Mouse (Mus musculus): Measurements from ENCODE around the gene Vpreb1. TPM values are rescaled to one million over a fixed set of nuclear protein-coding genes. Genes with fewer than 3 reads are reported as not detected.

Vpreb1 gene
- under 1 TPM in 1 of 2 experiments, not detected in 1; 0.41 TPM for total RNA-seq (2021)
- long read RNA-seq, experiment 1: 0 reads
- long read RNA-seq, experiment 2: 0 reads

DNA sequence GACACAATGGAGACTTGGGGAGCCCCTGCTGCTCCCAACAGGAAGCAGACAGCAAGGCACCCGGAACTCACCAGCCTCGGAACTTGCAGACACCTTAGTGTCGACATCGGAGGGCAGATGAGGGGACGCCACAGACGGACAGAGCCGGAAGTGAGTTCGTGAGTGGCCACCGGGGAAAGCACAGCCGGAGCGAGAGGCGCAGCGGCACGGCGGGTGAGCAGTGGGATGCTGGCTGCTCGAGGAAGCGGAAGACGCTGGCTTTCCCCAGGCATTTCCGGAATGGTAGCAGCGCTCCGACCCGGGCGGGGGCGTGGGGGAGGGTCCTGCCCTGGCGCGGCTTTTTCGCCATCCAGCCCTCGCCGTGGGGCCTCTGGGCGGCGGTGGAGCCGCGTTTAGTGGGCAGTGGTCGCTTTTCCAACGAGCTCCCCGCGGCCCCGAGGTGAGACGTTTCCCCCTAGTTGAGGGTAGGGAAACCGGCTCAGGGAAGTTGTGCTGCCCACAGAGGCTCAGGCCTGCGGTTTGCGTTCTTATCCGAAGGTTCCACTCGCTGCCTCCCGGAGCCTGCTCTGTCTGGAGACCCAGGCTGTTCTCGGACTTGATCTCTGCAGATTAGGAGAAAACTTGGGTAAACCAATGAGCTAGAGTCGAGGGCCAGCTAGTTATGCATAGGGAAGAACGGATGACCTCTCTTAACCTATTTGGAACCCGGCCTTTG is at the start of gene Vpreb1, which contains the start of gene Top3b:
Gene Vpreb1, minus strand, starts transcription at position 227 of the 715 bp plus-strand sequence.
Gene Top3b, plus strand, starts transcription at position 120 of the 715 bp plus-strand sequence.
- intact Hi-C loops (cut with DNase I): no loop called here
- DNase-seq: peak; percentile 85 to 89

DNA sequence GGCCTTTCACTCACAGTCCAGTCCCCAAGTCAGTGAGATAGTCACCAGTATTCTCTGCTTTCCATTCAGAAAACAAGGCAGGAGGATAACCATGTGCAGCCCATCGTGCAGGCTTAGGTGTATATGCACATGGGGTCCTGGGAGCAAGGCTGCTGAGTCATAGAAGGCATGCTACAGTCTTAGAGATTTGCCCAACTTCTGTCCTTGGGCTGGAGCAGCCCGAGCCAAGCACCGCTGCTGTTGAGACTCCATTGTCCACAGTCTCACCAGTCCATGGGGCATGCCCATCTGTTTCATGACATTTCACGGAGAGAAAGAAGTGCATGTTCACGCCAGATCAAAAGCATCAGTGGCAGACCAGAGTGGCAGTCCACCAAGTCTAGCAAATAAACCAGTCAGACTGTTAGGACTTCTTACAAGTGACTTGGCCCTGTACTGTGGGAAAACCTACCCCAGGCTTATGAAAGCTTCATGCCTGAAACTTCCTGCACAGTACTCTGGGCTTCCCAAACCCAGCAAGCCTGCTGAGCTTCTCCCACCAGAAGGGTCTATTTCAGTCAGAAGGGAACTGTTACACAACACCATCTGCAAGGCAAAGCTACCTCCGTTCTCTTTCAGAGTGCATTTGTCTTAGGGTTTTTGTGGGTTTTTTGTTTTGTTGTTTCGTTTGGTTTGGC is 47.9 kb upstream of the Vpreb1 start:
- intact Hi-C loops (cut with DNase I): no loop called here
- DNase-seq: no peak

DNA sequence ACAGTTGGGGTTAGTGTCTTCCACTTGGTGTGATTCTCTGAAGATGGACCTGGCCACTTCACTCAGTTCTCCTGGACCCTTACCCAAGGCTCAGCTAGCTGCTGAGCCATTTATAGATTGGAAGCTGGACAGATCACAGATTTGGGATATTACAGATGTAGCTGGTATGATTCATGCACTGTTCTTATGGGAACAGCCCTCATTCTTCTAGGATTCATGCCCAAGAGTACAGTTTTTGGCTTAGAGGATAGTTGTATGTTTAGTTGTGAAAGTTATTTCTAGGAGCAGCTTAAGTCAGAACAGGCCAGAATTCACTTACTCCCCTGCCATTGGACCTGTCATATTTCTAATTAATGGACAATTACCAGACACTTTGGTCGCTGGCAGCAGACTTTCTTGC is 42.8 kb upstream of the Vpreb1 start:
- DNase-seq: no peak
- intact Hi-C loops (cut with DNase I): loop anchor here (2.0 kb wide), 1 partner anchor 59 kb away; no protein-coding TSS in a partner anchor

DNA sequence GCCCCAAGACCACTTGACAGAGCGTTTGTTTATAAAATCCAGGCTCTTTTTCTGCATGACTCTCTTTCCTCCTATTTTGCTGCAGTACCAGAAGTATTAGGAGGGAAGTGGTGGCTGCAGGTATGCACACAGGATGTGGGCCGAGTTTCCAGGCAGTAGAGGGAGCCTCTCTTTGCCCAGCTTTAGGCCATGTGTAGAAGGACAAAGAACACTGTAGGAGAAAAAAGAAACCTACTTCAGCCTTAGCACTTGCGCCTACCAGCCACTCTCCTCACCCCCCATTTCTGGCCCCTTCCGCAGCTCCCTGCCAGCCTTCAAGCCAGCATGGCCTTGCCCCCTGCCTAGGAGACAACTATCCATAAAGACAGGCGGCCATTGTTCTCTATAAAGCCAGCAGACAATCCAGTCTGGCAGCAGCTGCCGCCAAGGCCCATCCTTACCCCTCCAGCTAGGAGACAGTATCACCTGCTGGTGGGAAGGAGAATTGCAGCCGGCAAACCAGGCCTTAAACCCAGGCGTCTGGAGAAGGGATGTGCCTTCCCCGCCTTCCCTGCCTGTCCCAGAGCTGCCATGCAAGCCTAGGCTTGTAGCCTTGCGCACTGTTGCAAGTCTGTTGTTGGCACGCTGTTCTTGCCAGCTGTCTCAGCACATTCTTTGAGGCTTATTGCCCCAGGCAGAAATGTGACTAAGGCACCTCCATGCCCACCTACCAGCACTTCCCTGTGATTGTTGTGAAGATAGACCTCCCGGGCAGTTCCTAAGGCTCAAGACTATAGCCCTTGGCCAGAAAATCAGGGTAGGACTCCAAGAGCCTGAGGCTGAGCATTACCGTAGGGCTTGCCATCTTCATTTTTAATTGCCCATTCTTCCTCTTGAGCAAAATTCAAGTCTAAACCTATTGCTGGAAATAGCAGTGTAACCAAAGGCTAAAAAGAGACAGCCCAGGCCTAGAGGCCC is 41.3 kb upstream of the Vpreb1 start:
- intact Hi-C loops (cut with DNase I): loop anchor here (1.0 to 2.0 kb wide), 2 partner anchors 16 to 57 kb away; partner anchors contain the start of gene Ppm1f
- DNase-seq: peak; percentile 78 to 85

DNA sequence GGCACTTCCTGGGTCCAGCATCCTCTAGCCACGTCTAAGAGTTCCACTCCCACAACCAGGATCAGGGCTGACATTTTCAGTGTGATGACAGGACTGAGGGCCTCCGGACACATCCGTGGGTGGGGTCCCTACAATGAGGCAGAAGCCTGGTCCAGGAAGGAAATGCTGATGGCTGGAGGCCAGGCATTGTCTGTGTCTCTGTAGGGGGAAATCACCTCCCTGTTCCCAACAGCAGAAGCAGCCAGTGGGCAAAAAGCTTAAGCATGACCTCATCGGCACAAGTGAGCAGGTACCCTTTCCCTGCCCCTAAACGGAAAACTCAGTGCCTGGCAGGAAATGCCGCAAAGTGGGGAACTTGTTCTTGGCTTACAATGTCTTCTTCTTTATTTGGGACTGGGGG is 37.2 kb upstream of the Vpreb1 start:
- peak; percentile 81 for DNase-seq

DNA sequence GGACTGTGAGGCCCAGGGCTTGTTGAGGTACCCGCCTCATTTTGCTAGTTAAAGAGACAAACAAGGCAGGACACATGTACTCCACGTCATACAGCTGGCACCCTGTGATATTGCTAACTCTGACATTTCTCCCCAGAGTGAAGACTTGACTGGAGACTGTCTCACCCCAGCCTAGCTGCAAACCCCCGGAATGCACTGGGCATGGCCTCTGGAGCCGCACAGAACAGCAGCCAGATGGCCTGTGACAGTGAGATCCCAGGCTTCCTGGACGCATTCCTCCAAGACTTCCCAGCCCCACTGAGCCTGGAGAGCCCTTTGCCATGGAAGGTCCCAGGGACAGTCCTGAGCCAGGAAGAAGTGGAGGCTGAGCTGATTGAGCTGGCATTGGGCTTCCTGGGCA is 32.5 kb upstream of the Vpreb1 start:
- intact Hi-C loops (cut with DNase I): no loop called here

More for the DNA sequence above, 37.2 kb upstream of the Vpreb1 start:
- intact Hi-C loops (cut with DNase I): no loop called here

DNA sequence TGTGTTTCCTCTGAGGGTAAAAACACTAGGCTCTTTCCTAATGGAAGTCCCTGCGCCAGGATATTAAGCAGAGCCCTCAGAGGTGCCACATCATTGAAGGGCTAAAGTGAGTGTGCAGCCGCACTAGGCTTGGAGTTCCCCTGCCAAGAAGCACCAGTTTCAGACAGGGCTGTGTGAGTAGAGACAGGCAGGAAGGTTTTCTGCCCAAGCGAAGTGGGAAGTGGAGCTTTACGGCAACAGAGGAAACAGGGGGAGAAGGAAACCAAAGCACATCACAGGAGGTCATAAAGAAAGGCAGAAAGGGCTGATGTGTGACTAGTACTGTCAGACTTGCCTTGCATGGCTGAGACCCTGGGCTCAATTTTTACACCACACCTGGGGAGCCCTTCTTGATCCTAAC is 31.7 kb upstream of the Vpreb1 start:
- intact Hi-C loops (cut with DNase I): no loop called here
- DNase-seq: no peak

More for the DNA sequence above, 32.5 kb upstream of the Vpreb1 start:
- DNase-seq: no peak

DNA sequence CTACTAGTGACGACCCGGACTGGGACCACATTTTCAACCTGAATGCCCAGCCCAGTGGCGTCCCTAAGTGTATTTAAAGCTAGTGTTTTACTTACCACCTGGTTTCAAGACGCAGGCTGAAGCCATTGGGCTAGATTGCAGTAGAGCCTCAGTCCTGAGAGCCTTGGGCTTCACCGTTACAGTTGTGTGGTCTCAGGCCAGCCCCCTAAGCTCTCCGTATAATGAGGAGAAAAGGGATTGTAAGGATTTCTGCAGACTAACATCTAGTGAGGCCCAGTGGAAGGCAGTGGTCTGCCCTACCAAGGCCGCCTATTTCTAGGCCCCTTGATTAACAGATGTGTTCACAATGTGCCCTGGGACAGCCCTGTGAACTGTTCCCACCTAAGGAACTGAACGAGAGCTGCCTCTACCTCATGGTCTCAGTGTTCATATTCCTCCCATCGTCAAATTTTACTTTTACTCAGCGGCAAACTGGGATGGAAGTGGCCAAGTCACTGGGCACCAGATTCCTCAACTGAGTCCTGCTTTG is 26.5 kb upstream of the Vpreb1 start:
- no peak for DNase-seq
- intact Hi-C loops (cut with DNase I): no loop called here

DNA sequence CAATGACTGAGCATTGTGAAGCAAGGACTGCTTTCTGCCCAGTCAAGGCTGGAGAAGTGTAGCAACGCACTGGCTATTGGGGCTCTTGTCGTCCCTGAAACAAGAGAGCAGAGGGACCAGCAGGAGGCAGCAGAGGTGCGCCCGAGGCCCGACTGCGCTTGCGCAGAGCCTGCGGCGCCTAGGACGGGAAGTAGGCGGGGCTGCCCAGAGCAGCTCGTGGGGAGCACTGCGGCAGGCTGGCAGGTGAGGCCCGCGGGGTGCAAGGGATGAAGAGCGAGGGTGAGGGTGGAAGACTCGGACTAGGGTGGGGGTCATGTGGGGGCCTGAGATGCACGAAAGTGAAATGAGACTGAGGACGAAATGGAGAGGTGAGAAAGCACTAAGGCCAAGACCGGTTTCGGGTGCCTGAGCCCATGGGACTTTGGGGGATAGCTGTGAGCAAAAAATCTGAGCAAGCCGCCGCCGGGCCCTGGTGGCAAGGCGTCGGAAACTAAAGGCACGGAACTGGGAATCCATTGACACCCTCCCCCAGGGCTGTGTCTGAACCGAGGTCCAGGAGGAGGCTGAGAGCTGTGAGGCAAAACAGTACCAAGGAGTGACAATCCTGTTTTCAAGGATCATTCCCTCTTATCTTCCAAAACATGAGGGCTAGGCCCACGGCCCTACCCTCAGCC is 25.9 kb upstream of the Vpreb1 start, which contains the start of gene Ppm1f:
Gene Ppm1f, plus strand, starts transcription at position 88 of the 674 bp plus-strand sequence.
- peak; percentile 97 to 98 for DNase-seq
- intact Hi-C loops (cut with DNase I): loop anchor here (1.0 kb wide), 1 partner anchor 16 kb away; no protein-coding TSS in a partner anchor

DNA sequence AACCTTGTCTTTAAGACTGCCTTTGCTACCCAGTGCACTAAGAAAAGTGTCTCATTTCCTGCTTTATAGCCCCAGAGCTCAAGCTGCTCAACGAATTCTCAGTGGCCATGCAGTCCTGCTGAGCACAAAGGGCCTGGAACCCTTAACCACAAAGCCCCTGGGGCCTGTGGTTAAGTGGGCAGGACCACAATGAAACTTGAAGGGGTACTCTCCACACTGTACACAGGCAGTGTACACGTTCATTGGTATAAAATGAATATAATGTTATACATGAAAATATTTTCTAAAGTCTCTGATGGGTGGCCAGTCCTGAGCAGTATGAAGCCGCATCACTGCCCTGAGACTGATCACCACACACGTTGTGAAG is 25.4 kb upstream of the Vpreb1 start:
- DNase-seq: no peak
- intact Hi-C loops (cut with DNase I): loop anchor here (1.0 kb wide), 1 partner anchor 16 kb away; no protein-coding TSS in a partner anchor

DNA sequence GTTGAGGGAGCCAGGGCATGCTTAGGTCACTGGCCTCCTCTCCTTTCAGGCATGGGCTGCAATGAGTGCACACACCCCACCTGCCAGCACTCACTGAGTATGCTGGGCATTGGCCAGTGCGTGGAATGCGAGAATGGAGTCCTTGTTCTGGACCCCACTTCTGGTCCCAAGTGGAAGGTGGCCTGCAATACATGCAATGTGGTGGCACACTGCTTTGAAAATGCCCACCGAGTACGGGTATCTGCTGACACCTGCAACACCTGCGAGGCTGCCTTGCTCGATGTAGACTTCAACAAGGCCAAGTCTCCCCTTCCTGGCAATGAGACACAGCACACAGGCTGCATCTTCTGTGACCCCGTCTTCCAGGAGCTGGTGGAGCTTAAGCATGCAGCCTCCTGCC is 21.7 kb upstream of the Vpreb1 start:
- intact Hi-C loops (cut with DNase I): no loop called here

DNA sequence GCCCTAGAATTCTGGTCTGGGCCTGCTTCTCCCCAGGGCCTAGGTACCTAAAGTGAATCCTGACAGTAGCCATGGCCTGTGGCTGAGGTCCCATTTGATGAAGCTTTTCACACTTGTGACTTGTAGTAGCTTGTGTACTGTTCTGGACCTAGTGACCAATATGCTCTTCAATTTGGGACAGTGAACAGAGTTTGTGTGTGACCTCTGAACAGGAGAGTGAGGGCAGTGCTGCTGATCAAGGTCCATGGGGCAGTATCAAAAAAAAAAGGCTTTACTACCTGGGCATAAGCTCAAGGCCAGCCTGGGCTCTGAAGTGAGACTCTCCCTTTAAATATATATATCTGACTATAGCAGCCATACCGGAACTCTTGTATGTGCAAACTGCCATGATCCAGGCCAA is 17.7 kb upstream of the Vpreb1 start:
- intact Hi-C loops (cut with DNase I): no loop called here
- no peak for DNase-seq

More for the DNA sequence above, 21.7 kb upstream of the Vpreb1 start:
- no peak for DNase-seq

DNA sequence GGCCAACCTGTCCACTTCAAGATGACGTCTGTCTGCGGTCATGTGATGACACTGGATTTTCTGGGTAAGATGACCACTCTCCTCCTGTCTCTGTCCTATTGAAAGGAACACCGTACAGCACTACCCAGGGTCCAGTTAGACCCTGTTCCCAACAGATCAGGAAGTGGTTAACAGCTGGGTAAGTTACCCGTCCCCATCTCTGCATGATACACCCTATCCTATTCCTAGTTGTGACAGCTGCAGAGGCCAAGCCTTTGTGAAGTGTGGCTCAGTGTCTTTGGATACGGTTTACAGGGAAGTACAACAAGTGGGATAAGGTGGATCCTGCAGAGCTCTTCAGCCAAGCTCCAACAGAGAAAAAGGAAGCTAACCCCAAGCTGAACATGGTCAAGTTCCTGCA is 8.4 kb upstream of the Vpreb1 start:
- intact Hi-C loops (cut with DNase I): no loop called here
- DNase-seq: no peak

DNA sequence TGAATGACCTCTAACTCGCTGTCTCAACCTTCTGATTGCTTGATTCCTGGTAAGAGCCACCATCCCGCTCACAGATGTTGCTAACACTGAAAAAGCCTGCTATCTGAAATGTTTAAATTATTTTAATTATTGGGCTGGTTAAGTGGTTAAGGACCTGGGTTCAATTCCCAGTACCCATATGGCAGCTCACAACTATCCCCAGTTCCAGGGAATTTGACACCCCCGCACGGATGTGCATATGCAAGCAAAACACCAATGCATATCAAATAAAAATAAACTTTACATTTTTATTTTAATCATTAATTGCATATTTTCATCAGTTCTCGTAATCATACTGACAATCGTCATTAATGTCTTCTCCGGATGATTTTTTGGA is 414 bp downstream of the Vpreb1 start:
- intact Hi-C loops (cut with DNase I): no loop called here
- no peak for DNase-seq

DNA sequence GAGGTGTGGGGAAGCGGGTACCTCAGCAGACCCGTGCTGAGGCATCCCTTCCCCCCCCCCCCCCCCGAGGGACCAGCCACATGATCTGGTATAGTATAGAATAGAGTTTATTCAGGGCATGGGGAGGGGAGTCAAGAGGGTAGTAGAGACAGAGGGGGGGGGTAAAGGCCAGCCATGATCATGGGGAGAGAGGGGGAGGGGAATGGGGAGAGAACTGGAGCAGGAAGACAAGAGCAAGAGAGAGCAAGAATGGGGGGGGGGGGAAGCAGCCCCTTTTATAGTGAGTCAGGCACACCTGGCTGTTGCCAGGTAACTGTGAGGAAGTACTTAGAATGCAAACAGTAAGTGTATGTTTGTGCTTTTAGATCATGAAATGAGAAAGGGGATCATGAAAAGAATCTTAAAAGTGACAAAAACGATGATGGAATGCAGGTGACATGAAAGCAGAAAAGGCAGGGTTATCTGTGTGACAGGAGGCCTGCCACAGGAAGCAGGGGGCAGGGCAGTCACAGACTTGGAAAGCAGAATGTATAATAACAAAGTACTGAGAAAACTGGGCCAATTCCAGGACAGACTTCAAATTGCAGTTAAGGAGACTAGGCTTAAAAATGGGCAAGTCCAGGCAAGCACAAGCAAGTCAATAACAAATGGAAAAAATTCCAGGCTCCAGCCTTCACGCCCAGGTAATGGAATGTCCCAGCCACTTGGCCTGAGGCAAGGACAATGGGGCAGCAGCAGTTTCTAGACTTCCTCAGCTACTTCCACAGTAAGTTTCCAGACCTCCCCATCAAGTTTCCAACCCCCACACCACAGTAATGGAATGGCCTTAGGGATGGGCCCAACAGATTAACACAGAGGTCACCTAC is 4.7 kb downstream of the Vpreb1 start:
- DNase-seq: peak in 1 of 2 experiments; percentile 11
- intact Hi-C loops (cut with DNase I): no loop called here

DNA sequence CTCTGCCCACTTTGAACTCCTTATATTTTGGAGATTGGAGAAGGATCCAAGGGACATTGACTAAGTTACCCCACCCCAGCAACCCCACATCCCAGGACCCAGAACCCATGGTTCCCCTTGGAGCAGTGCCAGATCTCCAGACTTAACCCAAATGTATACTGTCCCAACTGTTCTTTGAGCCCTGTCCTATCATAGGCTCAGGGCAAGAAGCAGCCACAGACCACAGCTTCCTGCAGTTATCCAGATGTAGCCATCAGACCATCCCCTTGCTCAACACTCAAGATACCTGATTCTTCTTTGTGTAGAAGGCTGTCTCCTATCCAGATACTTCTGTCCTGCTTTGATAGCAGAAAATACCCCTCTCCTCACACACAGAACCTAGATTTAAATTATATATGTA is 5.4 kb downstream of the Vpreb1 start:
- intact Hi-C loops (cut with DNase I): no loop called here
- no peak for DNase-seq

DNA sequence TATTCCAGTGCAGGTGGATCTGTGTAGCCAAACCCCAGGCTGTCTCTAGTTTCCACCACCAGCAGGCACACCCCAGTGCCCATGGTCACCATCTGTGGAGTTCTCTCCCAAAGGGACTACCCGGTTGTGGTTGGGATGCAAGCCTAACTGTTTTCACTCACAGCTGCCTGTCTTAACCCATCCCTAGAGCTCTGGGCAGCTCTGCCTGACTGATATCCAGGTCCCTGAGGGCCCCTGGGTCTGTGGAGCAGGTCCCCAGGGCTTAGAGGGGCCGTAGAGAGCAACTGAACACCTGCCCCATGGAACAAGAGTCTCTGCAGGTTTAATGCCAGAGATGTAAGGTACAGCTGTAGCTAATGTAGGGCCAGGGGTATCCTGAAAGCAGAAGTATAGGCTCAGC is 6.7 kb downstream of the Vpreb1 start, which contains the start of gene Igll1:
Gene Igll1, minus strand, starts transcription at position 8 of the 400 bp plus-strand sequence.
- no peak for DNase-seq
- intact Hi-C loops (cut with DNase I): no loop called here

DNA sequence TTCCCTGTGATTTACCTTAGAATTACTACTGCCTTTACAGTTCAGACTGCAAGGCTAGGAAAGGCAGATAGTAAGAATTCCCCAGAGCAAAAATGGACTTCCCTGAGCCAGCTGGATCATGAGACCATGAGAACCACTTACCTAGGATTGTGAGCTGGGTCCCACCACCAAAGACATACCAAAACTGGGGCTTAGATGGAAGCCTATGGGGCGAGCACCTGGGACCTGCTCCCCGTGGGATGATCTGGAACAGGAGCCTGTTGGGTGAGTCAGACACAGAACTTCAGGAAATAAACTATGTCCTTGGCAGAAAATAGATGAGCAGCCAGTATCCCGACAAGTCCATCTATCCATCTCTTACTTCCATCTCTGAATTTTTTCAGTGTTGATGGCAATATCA is 8.4 kb downstream of the Vpreb1 start:
- no peak for DNase-seq
- intact Hi-C loops (cut with DNase I): no loop called here

All from heart, postnatal 14 days (tissue).